Mouse (Mus musculus): ENCODE results near the gene Lypd9. TPM values are rescaled to one million over a fixed set of nuclear protein-coding genes. Genes with fewer than 3 reads are reported as not detected.

Gene Lypd9
- polyA plus RNA-seq, 1 experiment, result not detected

GRCm38 (mm10) chr11:58400655-58401054 lies 52.1 kb downstream of the Lypd9 start:
- TF ChIP-seq MAX (IDR thresholded peaks at IDR 0.05), result no peak
- no peaks in the 10 kb centered on the region for H3K79me3 ChIP-seq (ENCODE audit: low read depth)
- no peaks in the 10 kb centered on the region for H3K36me3 ChIP-seq (ENCODE audit: control insufficient read depth, insufficient read depth)
- no peak overlapping the region for H3ac ChIP-seq (ENCODE audit: control insufficient read depth, insufficient read length, low read depth)
- no peaks in the 10 kb centered on the region for H3K79me2 ChIP-seq (ENCODE audit: control insufficient read depth, insufficient read depth)
- no peaks in the 10 kb centered on the region for H3K27me3 ChIP-seq (ENCODE audit: control insufficient read depth, insufficient read depth, insufficient read length)
- H3K4me3 ChIP-seq (ENCODE audit: insufficient read depth, poor library complexity, severe bottlenecking), result no peak overlapping the region

GRCm38 (mm10) chr11:58399985-58400645 lies 52.6 kb downstream of the Lypd9 start:
- Histone ChIP-seq H3K4me3 (ENCODE audit: insufficient read depth, poor library complexity, severe bottlenecking) (no peak overlapping the region), H3K36me3 (ENCODE audit: control insufficient read depth, insufficient read depth) (no peaks in the 10 kb centered on the region), H3K79me3 (ENCODE audit: low read depth) (no peaks in the 10 kb centered on the region), H3K79me2 (ENCODE audit: control insufficient read depth, insufficient read depth) (no peaks in the 10 kb centered on the region), H3K27me3 (ENCODE audit: control insufficient read depth, insufficient read depth, insufficient read length) (no peaks in the 10 kb centered on the region), H3ac (ENCODE audit: control insufficient read depth, insufficient read length, low read depth) (no peak overlapping the region)
- no peak for TF ChIP-seq FOSL1 (IDR thresholded peaks at IDR 0.05; ENCODE audit: insufficient read depth, low read length, poor library complexity, severe bottlenecking)
- no peak for TF ChIP-seq USF1 (IDR thresholded peaks at IDR 0.05; ENCODE audit: low read depth)
- TF ChIP-seq MYOD1 (IDR thresholded peaks at IDR 0.05; ENCODE audit: control insufficient read depth, insufficient read length, low read depth), result no peak
- TF ChIP-seq MAX (IDR thresholded peaks at IDR 0.05), result no peak
- TF ChIP-seq CTCF (IDR thresholded peaks at IDR 0.05; ENCODE audit: control insufficient read depth, insufficient read depth, insufficient read length), result no peak
- TF ChIP-seq CEBPB (IDR thresholded peaks at IDR 0.05; ENCODE audit: low read depth), result no peak
- no peak for TF ChIP-seq MYOG (IDR thresholded peaks at IDR 0.05; ENCODE audit: control insufficient read depth, extremely low read depth, insufficient read length)

Other genes with a start within 250 kb of the Lypd9 start
- gene 4930438A08Rik, start 178.1 kb downstream of the Lypd9 start, polyA plus RNA-seq (2012; fragmentation: generic; extraction: Trizol), result 0.01 TPM
- 6.8 TPM for gene Zfp692, start 145.9 kb downstream of the Lypd9 start, polyA plus RNA-seq (2012; fragmentation: generic; extraction: Trizol)
- 12.5 TPM for gene Zfp672, start 122.6 kb downstream of the Lypd9 start, polyA plus RNA-seq (2012; fragmentation: generic; extraction: Trizol)
- 30.8 TPM for gene Sh3bp5l, start 122.2 kb downstream of the Lypd9 start, polyA plus RNA-seq (2012; fragmentation: generic; extraction: Trizol)
- not detected for gene Lypd8, start 73.9 kb downstream of the Lypd9 start, polyA plus RNA-seq (2012; fragmentation: generic; extraction: Trizol)
- gene 1810065E05Rik, start 31.8 kb downstream of the Lypd9 start, polyA plus RNA-seq (2012; fragmentation: generic; extraction: Trizol), result not detected
- gene Gm12253, start 20.4 kb downstream of the Lypd9 start, polyA plus RNA-seq (2012; fragmentation: generic; extraction: Trizol), result not detected
- not detected for gene Olfr30, start 9.3 kb upstream of the Lypd9 start, polyA plus RNA-seq (2012; fragmentation: generic; extraction: Trizol)
- not detected for gene Olfr332, start 39.6 kb upstream of the Lypd9 start, polyA plus RNA-seq (2012; fragmentation: generic; extraction: Trizol)
- not detected for gene Olfr331, start 49.6 kb upstream of the Lypd9 start, polyA plus RNA-seq (2012; fragmentation: generic; extraction: Trizol)
- gene Olfr330, start 81.9 kb upstream of the Lypd9 start, polyA plus RNA-seq (2012; fragmentation: generic; extraction: Trizol), result not detected
- gene Olfr329-ps, start 93.5 kb upstream of the Lypd9 start, polyA plus RNA-seq (2012; fragmentation: generic; extraction: Trizol), result not detected
- not detected for gene Olfr328, start 102.7 kb upstream of the Lypd9 start, polyA plus RNA-seq (2012; fragmentation: generic; extraction: Trizol)
- gene Olfr224, start 117.6 kb upstream of the Lypd9 start, polyA plus RNA-seq (2012; fragmentation: generic; extraction: Trizol), result not detected
- not detected for gene Olfr325, start 124.8 kb upstream of the Lypd9 start, polyA plus RNA-seq (2012; fragmentation: generic; extraction: Trizol)
- gene Olfr324, start 142.2 kb upstream of the Lypd9 start, polyA plus RNA-seq (2012; fragmentation: generic; extraction: Trizol), result not detected
- not detected for gene 2210407C18Rik, start 163.2 kb upstream of the Lypd9 start, polyA plus RNA-seq (2012; fragmentation: generic; extraction: Trizol)
- gene Olfr323, start 177.6 kb upstream of the Lypd9 start, polyA plus RNA-seq (2012; fragmentation: generic; extraction: Trizol), result not detected
- gene Trim58, start 187.5 kb upstream of the Lypd9 start, polyA plus RNA-seq (2012; fragmentation: generic; extraction: Trizol), result not detected
- not detected for gene Olfr322, start 205.9 kb upstream of the Lypd9 start, polyA plus RNA-seq (2012; fragmentation: generic; extraction: Trizol)
- not detected for gene Olfr320, start 228.2 kb upstream of the Lypd9 start, polyA plus RNA-seq (2012; fragmentation: generic; extraction: Trizol)
- not detected for gene Olfr319, start 246.2 kb upstream of the Lypd9 start, polyA plus RNA-seq (2012; fragmentation: generic; extraction: Trizol)

Measured in C2C12 (cell line).